Mouse (Mus musculus): ENCODE data around the gene Nepn. TPM values are rescaled to one million over a fixed set of nuclear protein-coding genes. Genes with fewer than 3 reads are reported as not detected.

Gene Nepn
- polyA plus RNA-seq, 1 experiment from 2014 or later = not detected

DNA sequence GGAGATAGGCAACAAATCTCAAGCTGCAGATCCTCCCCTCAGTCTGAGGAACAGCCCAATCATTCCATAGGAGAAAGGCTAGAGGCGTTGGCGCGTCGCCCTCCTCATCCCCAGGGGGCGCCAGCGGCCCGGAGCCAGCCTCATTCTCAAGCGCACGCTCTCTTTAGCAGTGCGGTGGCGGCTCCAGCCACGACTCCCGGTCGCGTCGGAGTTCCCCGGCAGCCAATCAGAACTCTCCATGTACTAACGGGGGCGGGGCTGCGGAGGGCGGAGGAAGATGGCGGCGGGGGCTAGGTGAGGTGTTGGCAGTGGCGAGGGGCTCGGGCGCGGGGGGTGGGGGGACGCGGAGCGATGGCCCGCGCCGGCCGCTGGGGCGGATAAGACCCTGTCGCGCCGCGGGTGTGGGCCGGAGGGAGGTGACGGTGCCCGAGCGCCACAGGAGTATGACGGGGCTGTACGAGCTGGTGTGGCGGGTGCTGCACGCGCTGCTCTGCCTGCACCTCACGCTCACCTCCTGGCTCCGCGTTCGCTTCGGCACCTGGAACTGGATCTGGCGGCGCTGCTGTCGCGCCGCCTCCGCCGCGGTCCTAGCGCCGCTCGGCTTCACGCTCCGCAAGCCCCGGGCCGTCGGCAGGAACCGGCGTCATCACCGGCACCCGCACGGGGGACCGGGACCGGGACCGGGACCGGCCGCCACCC is 28.7 kb downstream of the Nepn start, which contains the start of gene Nus1:
TSS of gene Nus1 (plus strand) at position 249 of the 699 bp plus-strand sequence.
- Histone ChIP-seq H3K36me3 (ENCODE audit: control insufficient read depth, insufficient read depth, low read length) (no peaks in the 10 kb centered on the region), H3K9ac (ENCODE audit: low read depth, low read length) (peak within 1 kb of the TSS; percentile 91), H3K27me3 (ENCODE audit: control insufficient read depth, insufficient read depth, low read length) (no peaks in the 10 kb centered on the region), H3K4me3 (ENCODE audit: low read length) (peak within 1 kb of the TSS; percentile 76), H3K4me1 (ENCODE audit: control insufficient read depth, insufficient read depth, low read length) (peaks cover 9% of the 10 kb centered on the region), H3K4me2 (replicated peaks; ENCODE audit: low read depth, low read length) (peak within 1 kb of the TSS; percentile 74), H3K9me3 (ENCODE audit: control insufficient read depth, low read length) (no peaks in the 10 kb centered on the region), H3K27ac (ENCODE audit: low read depth, low read length) (peak within 1 kb of the TSS; percentile 84)
- ATAC-seq (ENCODE audit: low FRiP score, low TSS enrichment) = peak; percentile 98
- WGBS = under 1% methylated on average over 57 of the region's 79 CpGs

GRCm38 (mm10) chr10:52417998-52418860 is 29.5 kb downstream of the Nepn start:
- 1% methylated on average over 39 of the region's 39 CpGs for WGBS
- peak overlapping the region; percentile 76 for H3K4me3 ChIP-seq (ENCODE audit: low read length)
- peaks cover 9% of the 10 kb centered on the region for H3K4me1 ChIP-seq (ENCODE audit: control insufficient read depth, insufficient read depth, low read length)
- no peaks in the 10 kb centered on the region for H3K36me3 ChIP-seq (ENCODE audit: control insufficient read depth, insufficient read depth, low read length)
- peak; percentile 43 for ATAC-seq (ENCODE audit: low FRiP score, low TSS enrichment)
- peak overlapping the region; percentile 74 for H3K4me2 ChIP-seq (replicated peaks; ENCODE audit: low read depth, low read length)
- H3K27me3 ChIP-seq (ENCODE audit: control insufficient read depth, insufficient read depth, low read length) = no peaks in the 10 kb centered on the region
- peak overlapping the region; percentile 91 for H3K9ac ChIP-seq (ENCODE audit: low read depth, low read length)
- no peaks in the 10 kb centered on the region for H3K9me3 ChIP-seq (ENCODE audit: control insufficient read depth, low read length)
- H3K27ac ChIP-seq (ENCODE audit: low read depth, low read length) = peak overlapping the region; percentile 84

DNA sequence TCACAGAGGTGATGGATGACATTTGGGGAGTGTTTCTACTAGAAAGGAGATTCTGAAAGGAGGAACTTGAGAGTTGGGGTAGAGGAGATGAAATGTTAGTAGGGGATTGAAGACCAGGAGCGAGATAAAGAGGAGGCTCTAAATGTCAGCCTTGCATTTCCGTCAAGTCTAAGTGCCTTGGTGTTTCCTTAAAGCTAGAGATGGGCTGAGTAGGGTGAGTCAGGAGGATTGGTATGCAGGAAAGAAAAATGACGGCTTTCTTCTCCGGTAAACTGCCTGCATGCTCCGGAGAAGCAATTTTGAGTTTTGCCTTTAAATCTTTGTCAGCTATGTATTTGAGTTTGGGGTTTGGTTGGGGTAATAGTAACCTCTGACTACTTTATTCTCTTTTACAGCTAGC is 30.2 kb downstream of the Nepn start:
- H3K36me3 ChIP-seq (ENCODE audit: control insufficient read depth, insufficient read depth, low read length) = no peaks in the 10 kb centered on the region
- H3K9ac ChIP-seq (ENCODE audit: low read depth, low read length) = peak overlapping the region; percentile 91; the same call in 1 of the 2 replicates
- peak overlapping the region; percentile 74 for H3K4me2 ChIP-seq (replicated peaks; ENCODE audit: low read depth, low read length)
- no peaks in the 10 kb centered on the region for H3K27me3 ChIP-seq (ENCODE audit: control insufficient read depth, insufficient read depth, low read length)
- WGBS = 48% methylated on average over 5 of the region's 5 CpGs
- H3K4me3 ChIP-seq (ENCODE audit: low read length) = peak overlapping the region; percentile 76
- no peak overlapping the region for H3K27ac ChIP-seq (ENCODE audit: low read depth, low read length)
- H3K9me3 ChIP-seq (ENCODE audit: control insufficient read depth, low read length) = no peaks in the 10 kb centered on the region
- no peak for ATAC-seq (ENCODE audit: low FRiP score, low TSS enrichment)
- peaks cover 9% of the 10 kb centered on the region for H3K4me1 ChIP-seq (ENCODE audit: control insufficient read depth, insufficient read depth, low read length)

DNA sequence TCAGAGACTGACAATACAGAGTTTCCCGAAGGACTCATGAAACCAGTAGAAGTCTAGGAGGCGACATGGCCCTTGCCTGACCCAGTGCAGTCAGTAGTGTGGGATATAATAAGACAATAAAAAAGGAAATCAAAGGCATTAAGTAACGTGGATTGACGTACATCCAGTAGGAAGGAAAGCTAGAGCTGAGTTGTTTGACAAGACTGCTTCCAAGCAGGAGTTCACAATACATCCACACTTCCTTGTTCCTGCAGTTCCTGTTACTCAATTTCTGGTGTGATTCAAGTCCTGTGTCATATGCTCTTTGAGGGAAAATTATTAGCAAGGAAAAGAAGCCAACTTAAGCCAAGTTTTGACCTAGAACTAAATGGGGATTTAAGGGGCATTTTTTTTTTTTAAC is 30.6 kb downstream of the Nepn start:
- ATAC-seq (ENCODE audit: low FRiP score, low TSS enrichment) = no peak
- Histone ChIP-seq H3K4me1 (ENCODE audit: control insufficient read depth, insufficient read depth, low read length) (peaks cover 9% of the 10 kb centered on the region), H3K4me3 (ENCODE audit: low read length) (peak overlapping the region; percentile 76; the same call in 1 of the 2 replicates), H3K9ac (ENCODE audit: low read depth, low read length) (no peak overlapping the region; the same call in 1 of the 2 replicates), H3K27me3 (ENCODE audit: control insufficient read depth, insufficient read depth, low read length) (no peaks in the 10 kb centered on the region), H3K4me2 (replicated peaks; ENCODE audit: low read depth, low read length) (peak overlapping the region; percentile 74), H3K36me3 (ENCODE audit: control insufficient read depth, insufficient read depth, low read length) (no peaks in the 10 kb centered on the region), H3K9me3 (ENCODE audit: control insufficient read depth, low read length) (no peaks in the 10 kb centered on the region), H3K27ac (ENCODE audit: low read depth, low read length) (no peak overlapping the region)
- 59% methylated on average over 4 of the region's 4 CpGs for WGBS

GRCm38 (mm10) chr10:52420526-52420925 is 31.8 kb downstream of the Nepn start:
- no peak overlapping the region for H3K27ac ChIP-seq (ENCODE audit: low read depth, low read length)
- 95% methylated on average over 1 of the region's 1 CpGs for WGBS
- H3K36me3 ChIP-seq (ENCODE audit: control insufficient read depth, insufficient read depth, low read length) = no peaks in the 10 kb centered on the region
- ATAC-seq (ENCODE audit: low FRiP score, low TSS enrichment) = no peak
- H3K9me3 ChIP-seq (ENCODE audit: control insufficient read depth, low read length) = no peaks in the 10 kb centered on the region
- no peak overlapping the region for H3K9ac ChIP-seq (ENCODE audit: low read depth, low read length)
- H3K4me2 ChIP-seq (replicated peaks; ENCODE audit: low read depth, low read length) = no peak overlapping the region
- H3K4me1 ChIP-seq (ENCODE audit: control insufficient read depth, insufficient read depth, low read length) = peaks cover 9% of the 10 kb centered on the region
- no peaks in the 10 kb centered on the region for H3K27me3 ChIP-seq (ENCODE audit: control insufficient read depth, insufficient read depth, low read length)
- no peak overlapping the region for H3K4me3 ChIP-seq (ENCODE audit: low read length)

GRCm38 (mm10) chr10:52421716-52422115 is 32.9 kb downstream of the Nepn start:
- H3K4me3 ChIP-seq (ENCODE audit: low read length) = no peak overlapping the region
- ATAC-seq (ENCODE audit: low FRiP score, low TSS enrichment) = no peak
- H3K9me3 ChIP-seq (ENCODE audit: control insufficient read depth, low read length) = no peaks in the 10 kb centered on the region
- no peaks in the 10 kb centered on the region for H3K36me3 ChIP-seq (ENCODE audit: control insufficient read depth, insufficient read depth, low read length)
- no peak overlapping the region for H3K27ac ChIP-seq (ENCODE audit: low read depth, low read length)
- no peaks in the 10 kb centered on the region for H3K27me3 ChIP-seq (ENCODE audit: control insufficient read depth, insufficient read depth, low read length)
- no peak overlapping the region for H3K9ac ChIP-seq (ENCODE audit: low read depth, low read length)
- peaks cover 9% of the 10 kb centered on the region for H3K4me1 ChIP-seq (ENCODE audit: control insufficient read depth, insufficient read depth, low read length)
- WGBS = 90% methylated on average over 6 of the region's 6 CpGs
- no peak overlapping the region for H3K4me2 ChIP-seq (replicated peaks; ENCODE audit: low read depth, low read length)

GRCm38 (mm10) chr10:52423097-52423496 is 34.3 kb downstream of the Nepn start:
- Histone ChIP-seq H3K9ac (ENCODE audit: low read depth, low read length) (no peak overlapping the region), H3K4me1 (ENCODE audit: control insufficient read depth, insufficient read depth, low read length) (peaks cover 9% of the 10 kb centered on the region), H3K4me2 (replicated peaks; ENCODE audit: low read depth, low read length) (no peak overlapping the region), H3K27me3 (ENCODE audit: control insufficient read depth, insufficient read depth, low read length) (no peaks in the 10 kb centered on the region), H3K9me3 (ENCODE audit: control insufficient read depth, low read length) (no peaks in the 10 kb centered on the region), H3K4me3 (ENCODE audit: low read length) (no peak overlapping the region), H3K36me3 (ENCODE audit: control insufficient read depth, insufficient read depth, low read length) (no peaks in the 10 kb centered on the region), H3K27ac (ENCODE audit: low read depth, low read length) (no peak overlapping the region)
- WGBS = 91% methylated on average over 2 of the region's 2 CpGs
- ATAC-seq (ENCODE audit: low FRiP score, low TSS enrichment) = no peak

DNA sequence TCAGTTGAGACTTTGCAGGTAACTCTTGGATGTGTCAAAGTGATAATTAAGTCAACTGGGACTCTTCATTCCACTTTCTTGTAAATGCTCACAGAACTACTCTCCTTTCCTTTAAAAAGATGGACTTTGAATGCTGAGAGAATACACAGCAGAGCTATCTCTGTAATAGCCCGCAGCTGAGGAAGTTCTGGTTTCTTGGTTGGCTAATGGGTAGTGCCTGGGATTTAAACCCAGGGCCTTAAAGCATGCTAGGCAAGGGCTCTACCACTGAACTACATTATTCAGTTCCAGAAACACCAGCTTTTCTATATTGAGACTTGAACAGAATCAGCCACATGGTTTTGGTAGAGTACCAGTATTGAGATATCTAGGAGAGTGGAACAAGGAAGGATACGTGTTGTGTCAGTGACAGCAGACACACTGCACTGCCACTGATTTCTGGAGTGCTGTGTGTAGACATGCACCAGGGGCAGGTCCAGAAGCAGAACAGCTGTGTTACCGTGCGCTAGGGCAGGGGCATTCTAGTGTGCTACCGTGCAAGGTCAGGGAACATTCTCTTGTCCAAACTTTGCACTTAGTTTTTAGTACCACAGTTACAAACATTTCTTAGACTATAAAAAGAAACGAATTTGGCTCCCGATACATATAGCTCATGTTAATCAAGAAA is 37.7 kb downstream of the Nepn start:
- Histone ChIP-seq H3K27ac (ENCODE audit: low read depth, low read length) (no peak overlapping the region), H3K4me3 (ENCODE audit: low read length) (no peak overlapping the region), H3K4me2 (replicated peaks; ENCODE audit: low read depth, low read length) (no peak overlapping the region), H3K9me3 (ENCODE audit: control insufficient read depth, low read length) (no peaks in the 10 kb centered on the region), H3K9ac (ENCODE audit: low read depth, low read length) (no peak overlapping the region), H3K27me3 (ENCODE audit: control insufficient read depth, insufficient read depth, low read length) (no peaks in the 10 kb centered on the region), H3K4me1 (ENCODE audit: control insufficient read depth, insufficient read depth, low read length) (no peaks in the 10 kb centered on the region), H3K36me3 (ENCODE audit: control insufficient read depth, insufficient read depth, low read length) (peaks cover 11% of the 10 kb centered on the region)
- ATAC-seq (ENCODE audit: low FRiP score, low TSS enrichment) = no peak
- WGBS = 80% methylated on average over 7 of the region's 7 CpGs
